Mouse (Mus musculus) erythroblast, embryonic 14.5 days (primary cell): ENCODE results near the gene Kcnq2. TPM values are rescaled to one million over a fixed set of nuclear protein-coding genes. Genes with fewer than 3 reads are reported as not detected.

Experiments
- H3K27me3 ChIP-seq: 2 replicates; pipeline ENCODE4 v1.6.1; 2012; ENCODE audit warnings: inconsistent platforms; ENCODE audit not compliant: control insufficient read depth
- H3K36me3 ChIP-seq: 2 replicates; pipeline ENCODE4 v1.6.1; 2012; ENCODE audit warnings: mild to moderate bottlenecking, inconsistent platforms; ENCODE audit not compliant: control insufficient read depth
- H3K4me1 ChIP-seq: 2 replicates; pipeline ENCODE4 v1.6.1; 2012; ENCODE audit warnings: inconsistent platforms; ENCODE audit not compliant: control insufficient read depth
- H3K4me3 ChIP-seq: replicated peaks from 2 replicates; pipeline ENCODE3; 2012; ENCODE audit warnings: moderate library complexity, mild to moderate bottlenecking, inconsistent platforms
- H3K9me3 ChIP-seq: 2 replicates; pipeline ENCODE4 v1.6.1; 2012; ENCODE audit warnings: low read length, inconsistent platforms, mixed read lengths; ENCODE audit not compliant: control insufficient read depth
- GATA1 ChIP-seq: IDR thresholded peaks from 2 replicates; pipeline ENCODE4 v1.6.1; 2012; ENCODE audit warnings: low read length, inconsistent platforms, mixed read lengths
- TAL1 ChIP-seq: IDR thresholded peaks from 3 replicates; pipeline ENCODE4 v1.6.1; 2012; ENCODE audit warnings: low read length, inconsistent platforms, mixed read lengths
- polyA plus RNA-seq: library from polyadenylated mRNA; stranded (reverse); fragments of >175 nt; gene quantifications from 2 replicates; pipeline ENCODE4 v1.2.3, GENCODE M21; 2012

The Kcnq2 gene
- polyA plus RNA-seq, 1 experiment = 0.01 TPM

- no peak overlapping the region for H3K4me3 ChIP-seq
- TF ChIP-seq GATA1 (no peak), TAL1 (no peak)
- no peaks in the 10 kb centered on the region for H3K9me3 ChIP-seq
- H3K4me1 ChIP-seq = peaks cover 6% of the 10 kb centered on the region
- H3K36me3 ChIP-seq = no peaks in the 10 kb centered on the region
- H3K27me3 ChIP-seq = peaks cover 3% of the 10 kb centered on the region
Measured at GRCm38 (mm10) chr2:181120922-181121449, 14.1 kb downstream of the Kcnq2 start.

DNA sequence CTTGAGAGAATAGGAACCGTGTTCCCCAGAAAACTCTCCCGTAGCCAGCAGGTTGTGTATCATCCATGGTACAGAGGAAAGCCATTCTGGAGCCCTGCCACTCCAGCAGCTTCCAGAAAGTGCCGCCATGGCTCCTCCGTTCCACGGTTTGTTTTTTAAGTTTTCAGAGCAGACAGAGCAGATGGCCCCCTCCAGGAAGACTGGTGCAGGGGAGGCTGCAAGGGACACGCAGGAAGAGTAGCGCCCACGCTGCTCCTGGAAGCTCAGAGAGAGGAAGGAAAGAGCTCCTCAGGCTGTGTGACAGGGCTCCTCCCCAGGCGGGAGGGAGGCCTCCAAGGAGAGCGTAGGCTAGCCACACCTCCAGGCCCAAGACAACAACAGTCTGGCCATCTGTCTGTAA is 15.1 kb downstream of the Kcnq2 start:
- H3K4me1 ChIP-seq = peaks cover 13% of the 10 kb centered on the region
- H3K36me3 ChIP-seq = no peaks in the 10 kb centered on the region
- peaks cover 3% of the 10 kb centered on the region for H3K27me3 ChIP-seq
- no peaks in the 10 kb centered on the region for H3K9me3 ChIP-seq
- no peak for TF ChIP-seq TAL1
- no peak; the same call in 1 of the 2 replicates for TF ChIP-seq GATA1
- no peak overlapping the region for H3K4me3 ChIP-seq

DNA sequence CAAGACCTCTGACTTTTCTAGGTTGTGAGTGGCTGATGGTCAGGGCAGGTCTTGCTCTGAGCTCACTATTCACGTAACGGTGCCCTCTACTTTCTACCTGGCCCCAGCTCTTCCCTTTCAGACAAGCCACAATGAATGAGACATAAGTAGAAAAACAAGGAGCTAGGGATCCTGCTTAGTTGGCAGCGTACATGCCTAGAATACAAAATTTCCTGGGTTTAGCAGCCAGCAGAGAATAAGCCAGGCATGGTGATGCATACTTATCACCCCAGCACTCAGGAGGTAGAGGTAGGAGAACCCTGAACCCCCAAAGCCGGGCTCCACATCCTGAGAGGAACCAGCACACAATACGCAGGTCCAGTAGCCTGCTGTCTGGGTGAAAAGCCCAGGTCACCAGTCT is 18.7 kb downstream of the Kcnq2 start:
- H3K4me3 ChIP-seq = no peak overlapping the region
- peaks cover 19% of the 10 kb centered on the region for H3K4me1 ChIP-seq
- peaks cover 5% of the 10 kb centered on the region for H3K27me3 ChIP-seq
- no peaks in the 10 kb centered on the region for H3K36me3 ChIP-seq
- no peak for TF ChIP-seq GATA1
- no peak for TF ChIP-seq TAL1
- H3K9me3 ChIP-seq = no peaks in the 10 kb centered on the region

DNA sequence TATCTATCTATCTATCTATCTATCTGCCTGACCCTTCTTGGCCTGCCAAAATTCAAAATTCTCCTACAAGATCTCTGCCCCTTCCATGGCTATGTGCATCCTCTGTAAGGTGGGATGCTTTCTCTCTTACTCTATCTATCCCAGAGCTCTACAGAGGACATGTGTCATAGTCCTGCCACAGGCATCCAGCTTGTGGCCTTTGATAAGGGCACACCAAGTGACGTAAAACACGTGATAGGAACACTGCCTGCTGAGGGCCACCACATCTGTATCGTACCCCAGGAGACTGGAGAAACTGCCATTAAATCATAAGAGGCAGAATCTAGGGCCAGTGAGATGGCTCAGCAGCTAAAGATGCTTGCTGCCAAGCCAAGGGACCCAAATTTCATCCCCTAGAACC is 19.7 kb downstream of the Kcnq2 start:
- H3K9me3 ChIP-seq = no peaks in the 10 kb centered on the region
- H3K36me3 ChIP-seq = no peaks in the 10 kb centered on the region
- TF ChIP-seq TAL1 = no peak; the same call in 2 of the 3 replicates
- no peak for TF ChIP-seq GATA1
- H3K4me1 ChIP-seq = peaks cover 19% of the 10 kb centered on the region
- H3K27me3 ChIP-seq = peaks cover 5% of the 10 kb centered on the region
- H3K4me3 ChIP-seq = no peak overlapping the region

GRCm38 (mm10) chr2:181113762-181114361 is 21.2 kb downstream of the Kcnq2 start:
- no peaks in the 10 kb centered on the region for H3K9me3 ChIP-seq
- peaks cover 5% of the 10 kb centered on the region for H3K27me3 ChIP-seq
- TF ChIP-seq GATA1 (no peak), TAL1 (no peak)
- peaks cover 19% of the 10 kb centered on the region for H3K4me1 ChIP-seq
- H3K36me3 ChIP-seq = no peaks in the 10 kb centered on the region
- H3K4me3 ChIP-seq = no peak overlapping the region

DNA sequence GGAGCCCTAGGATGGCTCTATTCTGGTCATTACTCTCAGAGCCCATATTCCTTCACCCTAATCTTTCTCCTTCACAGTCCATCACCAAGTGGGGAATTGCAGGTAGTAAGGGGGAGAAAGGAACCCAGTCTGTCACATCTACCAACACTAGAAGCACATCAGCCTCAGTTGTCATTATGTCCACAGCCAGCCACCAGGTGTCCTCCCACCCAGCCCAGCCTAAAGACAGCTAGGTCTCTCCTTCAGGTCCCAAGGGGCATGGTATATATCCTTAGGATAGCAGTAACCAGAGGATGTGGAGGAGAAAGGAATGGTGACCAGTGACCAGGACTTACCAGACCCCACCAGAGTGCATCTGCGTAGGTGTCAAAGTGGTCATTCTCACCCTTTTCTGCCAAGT is 23.4 kb downstream of the Kcnq2 start:
- Histone ChIP-seq H3K27me3 (peaks cover 2% of the 10 kb centered on the region), H3K4me1 (peaks cover 18% of the 10 kb centered on the region), H3K4me3 (no peak overlapping the region), H3K9me3 (no peaks in the 10 kb centered on the region), H3K36me3 (no peaks in the 10 kb centered on the region)
- no peak for TF ChIP-seq GATA1
- no peak for TF ChIP-seq TAL1

DNA sequence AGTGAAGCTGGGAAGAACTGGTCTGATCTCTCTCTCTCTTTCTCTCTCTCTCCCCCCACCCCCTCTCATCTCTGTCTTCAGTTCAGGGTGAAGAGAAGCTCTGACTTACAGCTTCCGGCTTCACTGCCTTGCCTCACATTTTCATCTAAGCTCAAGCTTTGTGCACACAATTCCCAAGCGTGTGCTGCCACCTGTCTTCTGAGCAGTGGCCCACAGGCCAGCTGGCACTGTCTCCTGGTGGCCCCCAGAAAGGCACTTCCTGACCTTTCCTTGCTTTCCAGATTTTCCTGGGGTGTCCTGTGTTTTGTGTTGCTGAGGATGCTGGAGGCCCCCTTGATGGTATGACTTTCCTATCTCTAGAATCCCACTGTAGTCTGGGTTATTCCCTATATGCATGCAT is 31.0 kb downstream of the Kcnq2 start:
- Histone ChIP-seq H3K4me1 (no peaks in the 10 kb centered on the region), H3K9me3 (no peaks in the 10 kb centered on the region), H3K27me3 (peaks cover 8% of the 10 kb centered on the region; the same call in 1 of the 2 replicates), H3K36me3 (no peaks in the 10 kb centered on the region), H3K4me3 (no peak overlapping the region)
- TF ChIP-seq TAL1 = no peak
- no peak for TF ChIP-seq GATA1

GRCm38 (mm10) chr2:181102161-181102560 is 32.9 kb downstream of the Kcnq2 start:
- no peaks in the 10 kb centered on the region for H3K4me1 ChIP-seq
- H3K4me3 ChIP-seq = no peak overlapping the region
- no peaks in the 10 kb centered on the region for H3K9me3 ChIP-seq
- TF ChIP-seq GATA1 (no peak), TAL1 (no peak)
- peaks cover 11% of the 10 kb centered on the region; the same call in 1 of the 2 replicates for H3K27me3 ChIP-seq
- no peaks in the 10 kb centered on the region for H3K36me3 ChIP-seq

GRCm38 (mm10) chr2:181101626-181102025 is 33.5 kb downstream of the Kcnq2 start:
- no peaks in the 10 kb centered on the region for H3K4me1 ChIP-seq
- no peaks in the 10 kb centered on the region for H3K9me3 ChIP-seq
- TF ChIP-seq TAL1 (no peak), GATA1 (no peak)
- H3K27me3 ChIP-seq = peaks cover 15% of the 10 kb centered on the region
- H3K36me3 ChIP-seq = no peaks in the 10 kb centered on the region
- no peak overlapping the region for H3K4me3 ChIP-seq
